Mouse (Mus musculus) megakaryocyte, embryonic 14.5 days (primary cell): ENCODE results near the gene Ankfn1.

Source experiments
- FLI1 ChIP-seq: IDR thresholded peaks from 2 replicates; pipeline ENCODE4 v1.6.1; 2012; ENCODE audit warnings: low read length, inconsistent platforms, mixed read lengths
- GATA1 ChIP-seq: IDR thresholded peaks from 3 replicates; pipeline ENCODE4 v1.6.1; 2012; ENCODE audit warnings: mixed read lengths, low read length, inconsistent platforms, borderline replicate concordance

GRCm38 (mm10) chr11:89708526-89708925 lies 68.9 kb downstream of the Ankfn1 start:
- TF ChIP-seq GATA1 (no peak), FLI1 (no peak)
